Mouse (Mus musculus) small intestine, adult 2 months (tissue): ENCODE measurements around the gene 4930430F08Rik.

Experiments
- CTCF ChIP-seq: fragments of 200-500 bp; IDR thresholded peaks from 2 replicates; pipeline ENCODE4 v1.5.1; 2012; ENCODE audit warnings: low read depth, mild to moderate bottlenecking, control low read depth, inconsistent platforms, low read length, moderate library complexity, mixed read lengths; ENCODE audit not compliant: insufficient replicate concordance, insufficient read length; ENCODE audit errors: extremely low read depth
- POLR2A ChIP-seq: fragments of 200-500 bp; IDR thresholded peaks from 2 replicates; pipeline ENCODE4 v1.6.1; 2012; ENCODE audit warnings: low read depth, mild to moderate bottlenecking, control low read depth, inconsistent platforms, low read length, moderate library complexity

DNA sequence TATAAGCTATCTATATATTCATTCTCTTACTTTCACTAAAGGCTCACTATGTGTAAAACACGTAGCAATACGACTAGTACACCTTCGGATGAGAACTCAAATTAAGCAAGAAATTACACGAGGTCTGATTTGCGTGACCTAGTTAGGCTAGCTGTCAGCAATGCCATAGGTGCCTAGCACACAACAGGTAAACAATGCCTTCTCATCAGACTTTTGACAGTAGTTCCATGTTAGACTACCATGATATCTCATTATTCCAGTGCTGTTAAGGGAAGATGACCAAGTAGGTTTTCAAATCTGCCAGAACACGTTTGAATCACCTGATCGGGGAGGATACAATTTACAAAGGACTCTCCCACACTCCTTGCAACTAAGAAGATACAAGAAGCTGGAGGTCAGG is 1.7 kb downstream of the 4930430F08Rik start:
- TF ChIP-seq CTCF (no peak), POLR2A (no peak)
